Mouse (Mus musculus) frontal cortex, postnatal 14 days (tissue): ENCODE measurements around the gene Ddb1.
"Not testable (repeated sequence)": the region's sequence is repeated elsewhere in the genome, so short reads cannot be mapped to it uniquely, and the experiment has no call there.

Source experiments
- DNase-seq, 2 experiments: peaks; one replicate each; pipeline ENCODE4 v3.0.0; 2022; ENCODE audit warnings: low spot score in 2 of 2

The Ddb1 gene

GRCm38 (mm10) chr19:10605293-10605900, at the start of gene Ddb1, which contains the start of gene Tkfc:
TSS of gene Ddb1 (plus strand) at chr19:10605327.
TSS of gene Tkfc (minus strand) at chr19:10605654.
- peak; percentile 97 to 99 for DNase-seq

GRCm38 (mm10) chr19:10555624-10556510, 49.3 kb upstream of the Ddb1 start, which contains the start of gene Tmem216:
TSS of gene Tmem216 (minus strand) at chr19:10556238.
- DNase-seq = peak; percentile 71

GRCm38 (mm10) chr19:10557001-10557400, 48.1 kb upstream of the Ddb1 start:
- no peak for DNase-seq

- DNase-seq = no peak
Observed at GRCm38 (mm10) chr19:10557430-10557829, 47.7 kb upstream of the Ddb1 start.

- not testable (repeated sequence) for DNase-seq
Observed at GRCm38 (mm10) chr19:10557837-10558375, 47.2 kb upstream of the Ddb1 start.

- DNase-seq = no peak
Observed at GRCm38 (mm10) chr19:10560108-10560507, 45.0 kb upstream of the Ddb1 start.

- no peak for DNase-seq
Observed at GRCm38 (mm10) chr19:10561558-10562314, 43.4 kb upstream of the Ddb1 start.

- DNase-seq = no peak
Observed at GRCm38 (mm10) chr19:10562351-10562750, 42.8 kb upstream of the Ddb1 start.

- DNase-seq = no peak
Observed at GRCm38 (mm10) chr19:10564278-10564677, 40.8 kb upstream of the Ddb1 start.

GRCm38 (mm10) chr19:10565217-10565616, 39.9 kb upstream of the Ddb1 start:
- DNase-seq = no peak

GRCm38 (mm10) chr19:10569627-10570026, 35.5 kb upstream of the Ddb1 start:
- DNase-seq = no peak

- peak; percentile 85 to 93 for DNase-seq
Observed at GRCm38 (mm10) chr19:10576690-10577561, 28.2 kb upstream of the Ddb1 start, which contains the start of the genes Cyb561a3 and Tmem138. TSS of gene Cyb561a3 (plus strand) at chr19:10577172. TSS of gene Tmem138 (minus strand) at chr19:10577362.

- no peak for DNase-seq
Observed at GRCm38 (mm10) chr19:10580102-10580501, 25.0 kb upstream of the Ddb1 start.

GRCm38 (mm10) chr19:10580761-10581160, 24.4 kb upstream of the Ddb1 start:
- no peak for DNase-seq

- DNase-seq = no peak
Observed at GRCm38 (mm10) chr19:10581984-10582383, 23.1 kb upstream of the Ddb1 start.

- no peak for DNase-seq
Observed at GRCm38 (mm10) chr19:10583550-10584146, 21.5 kb upstream of the Ddb1 start.

- DNase-seq = no peak
Observed at GRCm38 (mm10) chr19:10585112-10585511, 20.0 kb upstream of the Ddb1 start.

GRCm38 (mm10) chr19:10587231-10587630, 17.9 kb upstream of the Ddb1 start:
- DNase-seq = no peak

GRCm38 (mm10) chr19:10589127-10589857, 15.8 kb upstream of the Ddb1 start:
- no peak for DNase-seq

GRCm38 (mm10) chr19:10590301-10590700, 14.8 kb upstream of the Ddb1 start:
- no peak for DNase-seq
